Mouse (Mus musculus) heart, postnatal 0 days (tissue): ENCODE measurements around the gene Pde11a. TPM values are rescaled to one million over a fixed set of nuclear protein-coding genes. Genes with fewer than 3 reads are reported as not detected.

Experiments
- ATAC-seq: fragments of 200-750 bp; cut with Nextera tagmentation; 2 replicates; pipeline ENCODE4 v1.8.0; 2017; ENCODE audit warnings: low read depth, moderate number of reproducible peaks, moderate library complexity; ENCODE audit not compliant: insufficient read depth
- DNase-seq: peaks from one replicate; pipeline ENCODE4 v3.0.0-alpha.2; 2016; ENCODE audit warnings: low spot score
- H3K27ac ChIP-seq: fragments of 300-500 bp; sonication (generic); 2 replicates; pipeline ENCODE4 v1.5.1; 2014; ENCODE audit warnings: low read depth, mild to moderate bottlenecking
- H3K27me3 ChIP-seq: fragments of 300-500 bp; sonication (generic); 2 replicates; pipeline ENCODE4 v1.6.1; 2014; ENCODE audit warnings: low read length, mixed read lengths; ENCODE audit not compliant: control insufficient read depth, insufficient read depth
- H3K36me3 ChIP-seq: fragments of 300-500 bp; sonication (generic); replicated peaks from 2 replicates; pipeline ENCODE4 v1.6.1; 2014; ENCODE audit warnings: low read length, mixed read lengths; ENCODE audit not compliant: control insufficient read depth, insufficient read depth
- H3K4me1 ChIP-seq: fragments of 300-500 bp; sonication (generic); 2 replicates; pipeline ENCODE4 v1.6.1; 2014; ENCODE audit warnings: antibody characterized with exemption; ENCODE audit not compliant: control insufficient read depth, insufficient read depth
- H3K4me2 ChIP-seq: fragments of 300-500 bp; sonication (generic); 2 replicates; pipeline ENCODE4 v1.6.1; 2014; ENCODE audit warnings: low read depth, mild to moderate bottlenecking, low read length, moderate library complexity
- H3K4me3 ChIP-seq: fragments of 300-500 bp; sonication (generic); 2 replicates; pipeline ENCODE4 v1.5.1; 2014; ENCODE audit warnings: low read depth, low read length
- H3K9ac ChIP-seq: fragments of 300-500 bp; sonication (generic); replicated peaks from 2 replicates; pipeline ENCODE4 v1.6.1; 2014; ENCODE audit warnings: low read depth, low read length, mixed read lengths
- H3K9me3 ChIP-seq: fragments of 300-500 bp; sonication (generic); replicated peaks from 2 replicates; pipeline ENCODE4 v1.6.1; 2016; ENCODE audit warnings: low read length; ENCODE audit not compliant: control insufficient read depth
- CTCF ChIP-seq: IDR thresholded peaks from 2 replicates; pipeline ENCODE4 v1.5.1; 2016; ENCODE audit warnings: antibody characterized with exemption, control low read depth, low read depth
- EP300 ChIP-seq: IDR thresholded peaks from 2 replicates; pipeline ENCODE4 v1.6.1; 2016; ENCODE audit warnings: antibody characterized with exemption, low read depth
- WGBS: fragments of 180-500 bp; shearing (Covaris S2); extraction: QIAGEN DNeasy Blood & Tissue Kit; methylation state at CpG from one replicate; pipeline ENCODE4 v1.1.7; 2014; 5-methylcytosine and 5-hydroxymethylcytosine counted together
- polyA plus RNA-seq: library from polyadenylated mRNA; unstranded; fragments of >200 nt; fragmentation: Nextera tagmentation; extraction: Ambion mirVana; gene quantifications from 2 replicates; pipeline ENCODE4 v1.2.1, GENCODE M21; 2015
- total RNA-seq: library from RNA; depleted of rRNA; stranded (reverse); fragments of >200 nt; gene quantifications from 2 replicates; pipeline ENCODE4 v1.2.3, GENCODE M21; 2014; ENCODE audit warnings: low replicate concordance

Gene Pde11a
- total and polyA plus RNA-seq, 2 experiments from 2014 or later, result 0.05 TPM; not detected in 1

DNA sequence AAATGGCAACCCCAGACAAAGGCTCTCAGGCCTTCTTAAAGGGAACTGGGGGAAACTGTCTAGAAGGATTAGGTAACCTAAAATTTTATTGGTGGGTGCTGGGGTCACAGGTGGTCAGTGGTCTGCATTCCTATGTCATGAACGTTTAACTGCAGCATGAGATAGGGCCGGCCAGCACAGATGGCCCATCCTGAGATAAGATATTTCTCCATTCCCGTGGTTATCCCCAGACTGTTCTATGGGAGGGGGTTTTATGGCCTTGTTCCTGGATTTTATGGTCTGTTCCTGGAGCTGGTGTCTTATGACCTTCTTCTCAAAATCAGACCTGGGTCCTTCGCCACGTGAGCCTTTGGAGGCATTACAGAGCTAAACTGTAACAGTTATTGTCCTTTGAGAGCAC lies 256.6 kb downstream of the Pde11a start:
- WGBS, result 46% methylated on average over 5 of the region's 5 CpGs
- ATAC-seq, result no peak
- TF ChIP-seq EP300, result no peak
- TF ChIP-seq CTCF, result no peak

DNA sequence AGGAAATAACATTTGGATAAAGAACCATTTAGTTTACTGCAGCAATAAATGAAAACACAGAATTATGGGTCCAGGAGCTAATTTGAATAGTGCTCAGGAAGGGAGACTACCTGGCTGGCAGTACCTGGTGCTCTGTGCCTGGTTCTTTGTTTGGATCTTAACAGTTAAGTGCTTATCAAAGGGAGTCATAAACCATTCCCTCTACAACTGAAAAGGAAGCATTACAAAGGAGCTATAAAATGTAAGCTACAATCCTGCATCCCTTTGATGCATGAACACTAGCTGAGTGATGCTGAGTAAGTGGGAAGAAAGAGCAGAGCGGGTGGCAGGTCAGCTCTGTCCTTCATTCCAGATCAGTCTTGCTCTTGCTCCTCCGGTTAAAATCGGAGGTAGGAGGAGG lies 258.0 kb downstream of the Pde11a start:
- no peak overlapping the region for H3K4me2 ChIP-seq
- H3K4me3 ChIP-seq, result no peak overlapping the region
- no peak for DNase-seq
- no peak for ATAC-seq
- WGBS, result 68% methylated on average over 3 of the region's 3 CpGs
- no peaks in the 10 kb centered on the region for H3K36me3 ChIP-seq
- no peaks in the 10 kb centered on the region for H3K9me3 ChIP-seq
- H3K9ac ChIP-seq, result no peak overlapping the region
- TF ChIP-seq EP300 (no peak), CTCF (no peak)
- no peak overlapping the region for H3K27ac ChIP-seq
- no peaks in the 10 kb centered on the region for H3K27me3 ChIP-seq
- H3K4me1 ChIP-seq, result peaks cover 3% of the 10 kb centered on the region; the same call in 1 of the 2 replicates

More for the DNA sequence above, 256.6 kb downstream of the Pde11a start:
- H3K4me2 ChIP-seq, result no peak overlapping the region
- H3K9me3 ChIP-seq, result no peaks in the 10 kb centered on the region
- no peaks in the 10 kb centered on the region for H3K27me3 ChIP-seq
- DNase-seq, result no peak
- peaks cover 4% of the 10 kb centered on the region; the same call in 1 of the 2 replicates for H3K4me1 ChIP-seq
- H3K9ac ChIP-seq, result no peak overlapping the region
- no peak overlapping the region for H3K27ac ChIP-seq
- no peaks in the 10 kb centered on the region for H3K36me3 ChIP-seq
- H3K4me3 ChIP-seq, result no peak overlapping the region

DNA sequence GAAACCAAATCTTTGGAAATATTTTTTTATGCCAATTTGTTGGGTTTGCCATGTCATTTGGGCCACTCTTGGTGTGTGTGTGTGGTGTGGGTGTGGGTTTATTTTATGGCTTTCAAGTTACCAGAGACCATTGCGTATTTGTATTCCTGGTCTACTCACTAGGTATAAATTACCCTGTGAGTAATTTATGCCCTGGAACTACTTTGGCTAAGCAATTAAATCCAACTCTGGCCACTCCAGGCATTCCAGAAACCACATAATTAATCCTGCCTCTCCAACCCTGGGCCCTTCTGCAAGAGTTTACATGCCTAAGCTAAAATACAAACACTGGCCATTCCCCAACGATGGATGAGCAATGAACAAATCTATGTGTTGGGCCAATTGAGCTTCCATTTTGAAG lies 261.7 kb downstream of the Pde11a start:
- DNase-seq (no peak), ATAC-seq (no peak)
- Histone ChIP-seq H3K9ac (no peak overlapping the region), H3K27me3 (no peaks in the 10 kb centered on the region), H3K36me3 (no peaks in the 10 kb centered on the region), H3K9me3 (no peaks in the 10 kb centered on the region), H3K27ac (no peak overlapping the region), H3K4me3 (no peak overlapping the region), H3K4me2 (no peak overlapping the region), H3K4me1 (no peaks in the 10 kb centered on the region)
- WGBS, result 85% methylated on average over 2 of the region's 2 CpGs
- TF ChIP-seq EP300 (no peak), CTCF (no peak)

DNA sequence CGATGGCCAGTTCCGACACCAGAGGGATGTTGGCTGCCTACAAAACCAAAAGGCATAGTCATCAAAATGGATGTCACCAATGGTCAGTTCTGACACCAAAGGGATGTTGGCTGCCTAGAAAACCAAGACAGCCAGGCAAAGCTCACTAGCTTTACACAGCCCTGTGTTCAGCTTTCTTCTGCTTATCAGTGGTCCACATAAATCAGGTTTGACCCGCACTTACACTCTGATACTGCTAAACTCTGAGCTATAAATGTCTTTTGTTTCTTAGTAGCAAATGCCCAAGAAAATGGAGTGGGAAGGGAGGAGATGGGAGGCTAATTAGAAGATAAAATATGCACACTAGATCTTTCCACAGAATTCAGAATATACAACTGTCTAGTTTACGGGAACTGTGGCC lies 262.5 kb downstream of the Pde11a start:
- Histone ChIP-seq H3K4me1 (no peaks in the 10 kb centered on the region), H3K27me3 (no peaks in the 10 kb centered on the region), H3K4me3 (no peak overlapping the region), H3K27ac (no peak overlapping the region), H3K9me3 (no peaks in the 10 kb centered on the region), H3K36me3 (no peaks in the 10 kb centered on the region), H3K9ac (no peak overlapping the region), H3K4me2 (no peak overlapping the region)
- TF ChIP-seq CTCF, result no peak
- no peak for TF ChIP-seq EP300
- 86% methylated on average over 4 of the region's 4 CpGs for WGBS
- ATAC-seq (no peak), DNase-seq (no peak)

DNA sequence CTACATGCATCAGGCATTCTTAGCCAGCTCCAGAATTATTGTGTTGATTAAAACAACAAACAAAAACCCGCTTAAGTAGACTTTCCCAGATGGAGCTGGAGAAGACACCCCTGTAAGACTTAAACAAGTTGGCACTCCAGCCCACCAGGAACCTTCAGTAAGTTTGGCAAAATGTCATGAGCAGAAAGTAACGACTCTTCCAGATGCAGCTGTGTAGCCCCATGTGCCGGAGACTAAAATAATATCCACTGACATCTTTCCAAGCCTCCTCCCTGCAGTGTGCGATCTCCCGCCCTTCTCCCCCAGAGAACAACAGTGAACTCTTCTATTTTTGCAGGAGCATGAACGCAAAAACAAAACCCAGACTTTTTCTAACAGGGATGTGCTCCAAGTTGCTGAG lies 265.5 kb downstream of the Pde11a start:
- Histone ChIP-seq H3K27ac (no peak overlapping the region), H3K9ac (no peak overlapping the region), H3K4me1 (peaks cover 13% of the 10 kb centered on the region), H3K27me3 (no peaks in the 10 kb centered on the region), H3K4me2 (no peak overlapping the region), H3K36me3 (no peaks in the 10 kb centered on the region), H3K9me3 (no peaks in the 10 kb centered on the region), H3K4me3 (no peak overlapping the region)
- WGBS, result 38% methylated on average over 6 of the region's 6 CpGs
- DNase-seq, result no peak
- TF ChIP-seq EP300, result no peak
- no peak for TF ChIP-seq CTCF
- no peak for ATAC-seq
